Mouse (Mus musculus) frontal cortex, postnatal 10 days (tissue): Measurements from ENCODE around the gene Snx18.

Experiments
- DNase-seq, 2 experiments: peaks; one replicate each; pipeline ENCODE4 v3.0.0; 2022; ENCODE audit warnings: low spot score in 2 of 2, mixed read lengths in 1 of 2

Gene Snx18

DNA sequence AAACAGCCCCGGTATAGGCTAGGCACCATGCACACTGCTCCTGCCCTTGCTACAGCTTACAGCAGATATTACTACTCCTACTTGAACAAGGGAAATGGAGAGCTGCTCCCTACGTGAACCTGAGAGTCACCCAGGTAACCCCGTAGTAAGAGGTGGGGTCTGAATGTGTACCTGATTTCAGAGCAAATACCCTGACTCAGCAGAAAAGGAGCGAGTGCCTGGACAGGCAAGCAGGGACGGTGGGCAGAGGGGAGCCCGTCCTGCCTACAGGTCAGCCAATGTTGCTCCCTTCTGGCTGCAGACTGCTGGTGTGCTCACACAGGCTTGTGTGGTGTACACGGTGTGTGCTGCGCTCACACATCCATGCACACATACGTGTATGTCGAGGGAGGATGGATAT lies 20.7 kb downstream of the Snx18 start:
- no peak for DNase-seq

DNA sequence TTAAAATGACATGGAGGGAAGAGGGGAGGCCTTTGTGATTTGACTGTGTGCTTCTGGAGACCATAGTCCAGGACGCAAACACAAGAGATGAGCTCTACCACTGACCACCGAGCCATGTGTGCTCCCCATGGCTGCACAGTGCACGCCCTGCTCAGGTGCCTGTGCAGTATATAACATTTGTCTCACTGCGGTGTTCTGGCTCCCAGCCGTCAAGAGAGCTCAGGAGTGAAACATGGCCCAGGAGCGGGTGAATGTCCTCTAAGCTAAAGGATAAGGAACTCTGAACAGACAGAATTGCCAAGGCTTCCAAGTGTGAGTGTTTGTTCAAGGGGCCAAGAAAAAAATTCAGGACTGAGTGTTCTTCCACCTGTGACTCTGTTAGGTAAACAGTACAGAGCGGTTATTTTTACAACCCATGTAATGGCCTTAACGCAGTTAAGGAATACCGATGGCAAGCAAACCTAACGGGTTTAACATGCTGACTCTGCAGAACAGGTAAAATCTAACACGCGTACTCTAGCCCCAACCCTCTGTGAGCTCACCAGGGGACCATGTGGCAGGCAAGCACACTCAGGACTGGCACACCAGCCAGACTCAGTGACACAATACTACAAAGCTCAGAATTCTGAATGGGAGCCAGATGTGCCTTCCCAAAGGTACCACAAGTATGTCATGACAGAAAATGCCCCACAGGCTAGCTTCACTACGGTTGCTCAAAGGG lies 21.4 kb downstream of the Snx18 start:
- DNase-seq: no peak

GRCm38 (mm10) chr13:113595987-113596386 lies 22.4 kb downstream of the Snx18 start:
- DNase-seq: no peak

DNA sequence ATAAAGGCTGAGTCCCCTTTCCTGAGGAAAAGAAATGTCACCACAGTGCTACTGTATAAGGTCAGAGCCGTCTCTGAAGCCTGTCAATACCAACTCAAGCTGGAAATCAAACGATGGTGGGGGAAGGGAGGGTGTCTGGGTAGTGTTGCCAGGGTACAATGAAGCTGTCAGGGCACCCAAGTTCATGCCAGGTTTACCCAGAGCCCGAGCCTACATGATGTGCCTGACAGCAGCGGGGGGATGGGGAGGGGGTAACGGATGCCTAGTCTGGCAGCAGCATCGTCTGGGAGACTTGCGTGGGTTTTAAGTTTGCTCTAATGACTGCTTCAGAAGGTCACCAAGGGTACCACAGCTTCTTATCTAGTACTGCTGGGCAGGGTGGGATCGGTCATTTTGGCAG lies 23.1 kb downstream of the Snx18 start:
- no peak for DNase-seq

GRCm38 (mm10) chr13:113594361-113594760 lies 24.0 kb downstream of the Snx18 start:
- no peak for DNase-seq

GRCm38 (mm10) chr13:113593711-113594110 lies 24.7 kb downstream of the Snx18 start:
- no peak for DNase-seq

DNA sequence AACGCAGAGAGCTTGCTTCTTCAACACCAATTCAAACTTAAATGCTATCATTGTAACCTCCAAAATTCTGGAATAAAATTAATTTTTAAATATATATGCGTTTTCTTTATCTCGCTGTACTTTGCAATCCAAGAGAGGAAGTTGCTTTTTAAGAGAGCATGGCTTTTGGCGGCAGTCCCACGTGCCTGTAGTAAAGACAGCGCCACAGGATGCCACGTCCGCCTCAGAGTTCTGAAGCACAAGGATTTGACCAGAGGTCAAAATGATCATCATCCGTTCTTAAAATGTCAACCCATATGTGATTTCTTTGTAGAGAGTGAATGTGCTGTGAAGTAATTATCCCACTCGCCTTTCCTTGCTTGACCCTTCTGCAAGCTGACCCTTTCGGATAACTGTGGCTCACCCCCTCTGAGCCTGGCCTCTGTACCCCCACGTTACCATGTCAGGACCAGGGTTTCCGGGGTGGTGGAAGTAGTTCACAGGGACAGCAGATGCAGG lies 25.6 kb downstream of the Snx18 start:
- no peak for DNase-seq

GRCm38 (mm10) chr13:113591336-113591735 lies 27.0 kb downstream of the Snx18 start:
- no peak for DNase-seq

GRCm38 (mm10) chr13:113590216-113590615 lies 28.1 kb downstream of the Snx18 start:
- no peak for DNase-seq

- no peak for DNase-seq
These were observed 28.9 kb downstream of the Snx18 start for GRCm38 (mm10) chr13:113589499-113589898.

DNA sequence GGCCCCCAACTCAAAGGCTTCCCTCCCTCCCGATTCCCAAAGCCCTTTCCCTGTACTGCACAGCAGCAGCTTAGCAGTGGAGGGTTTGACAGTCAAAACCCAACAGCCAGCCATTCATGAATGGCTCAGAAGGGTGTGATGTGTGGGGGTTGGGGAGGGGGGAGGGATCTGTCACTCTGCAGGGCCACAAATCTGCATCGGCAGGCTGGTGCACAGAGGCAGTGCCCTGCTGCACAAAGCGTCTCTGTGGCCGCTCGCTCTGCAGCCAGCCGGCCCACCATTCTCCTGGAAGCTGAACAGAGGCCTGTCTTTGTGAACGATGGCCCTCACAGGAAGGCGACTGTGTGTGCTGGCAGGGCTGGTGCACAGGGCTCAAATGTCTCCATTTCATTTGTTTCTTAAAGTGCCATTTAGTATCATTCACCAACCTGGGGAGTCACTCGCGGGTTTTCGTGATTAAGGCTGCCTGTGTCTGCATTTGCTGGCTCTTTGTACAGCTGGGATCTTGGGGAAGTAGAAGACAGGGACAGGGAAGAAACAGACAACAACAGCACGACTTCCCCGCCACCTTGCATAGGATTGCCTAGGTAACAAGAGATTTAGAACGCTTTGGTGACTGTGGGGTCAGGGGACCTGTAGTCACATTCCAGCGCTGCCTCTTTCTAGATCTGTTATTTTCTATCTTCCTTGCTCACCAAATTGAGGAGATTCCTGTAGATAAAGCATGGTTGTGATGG lies 31.0 kb downstream of the Snx18 start:
- DNase-seq: peak; percentile 40 to 52

DNA sequence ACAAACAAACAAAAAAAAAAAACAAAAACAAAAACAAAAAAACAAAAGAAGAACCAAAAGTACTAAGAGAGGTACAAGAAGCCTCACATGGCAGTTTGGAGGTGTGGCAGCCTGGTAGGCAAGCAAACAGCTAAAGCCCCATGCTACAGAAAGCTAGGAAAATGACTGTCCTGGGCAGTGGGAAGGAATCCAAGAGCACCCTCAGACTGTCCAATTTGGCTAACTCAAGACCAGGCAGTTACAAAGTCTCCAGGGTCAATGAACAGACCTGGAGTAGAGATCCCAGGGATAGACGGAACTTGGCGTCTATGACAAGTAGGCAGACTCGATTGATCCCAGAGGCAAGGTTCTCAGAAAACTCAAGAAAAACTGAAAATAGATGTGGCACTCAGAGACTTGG lies 32.8 kb downstream of the Snx18 start:
- no peak for DNase-seq

DNA sequence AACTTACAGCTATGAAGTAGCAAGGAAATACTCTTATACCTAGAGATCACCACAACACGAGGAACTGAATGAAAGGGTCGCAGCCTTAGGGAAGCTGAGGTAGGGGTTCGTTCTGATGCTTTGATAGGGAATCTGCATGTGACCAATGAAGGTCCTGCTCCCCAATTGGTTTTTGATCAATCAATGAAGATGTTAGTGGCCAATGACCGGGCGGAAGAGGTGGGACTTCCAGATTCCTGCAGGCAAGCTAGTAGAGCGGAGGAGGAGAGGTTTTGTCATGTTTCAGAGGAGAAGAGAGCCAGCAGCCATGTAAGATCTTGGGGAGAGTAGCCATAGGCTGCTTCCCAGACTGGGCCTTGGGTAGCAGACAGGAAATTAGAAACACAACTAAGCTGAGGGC lies 33.9 kb downstream of the Snx18 start:
- DNase-seq: no peak

DNA sequence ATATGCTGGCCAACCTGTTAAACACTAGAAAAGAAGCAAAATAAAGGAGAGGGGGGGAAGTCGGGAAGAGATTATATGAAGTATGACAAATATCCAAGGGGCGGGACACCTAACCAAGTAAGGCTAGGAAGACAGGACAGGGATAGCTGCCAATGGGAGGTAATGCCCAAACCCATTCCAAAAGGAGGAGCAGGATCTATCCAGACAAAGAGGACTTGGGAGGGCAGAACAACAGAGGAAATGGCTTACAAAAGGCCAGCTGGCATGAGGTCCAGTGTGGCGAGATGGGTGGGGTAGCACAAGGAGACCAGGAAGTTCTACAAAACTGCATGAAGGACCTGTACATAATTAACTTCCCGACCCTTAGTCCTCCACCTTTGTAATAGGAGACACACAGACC lies 34.8 kb downstream of the Snx18 start:
- DNase-seq: no peak

DNA sequence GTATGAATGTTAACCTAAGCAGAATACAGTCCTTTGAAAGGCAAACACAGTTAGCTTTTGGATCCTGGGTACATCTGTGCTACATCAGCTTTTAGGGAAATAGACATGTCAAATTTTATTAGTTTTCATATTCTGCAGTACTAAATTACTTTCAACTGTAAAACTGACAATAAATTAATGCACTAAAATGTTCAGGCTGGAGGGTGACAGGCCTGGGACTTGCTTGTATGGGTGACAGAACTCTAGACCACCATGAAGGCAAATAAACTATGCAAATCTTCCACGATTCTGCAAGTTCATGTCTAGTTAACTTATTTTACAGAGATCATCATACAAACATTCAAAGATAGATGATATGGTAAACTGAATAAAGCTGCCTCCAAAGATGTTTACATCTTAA lies 36.3 kb downstream of the Snx18 start:
- DNase-seq: no peak

- no peak for DNase-seq
These were observed 36.9 kb downstream of the Snx18 start for GRCm38 (mm10) chr13:113581436-113581835.

- no peak for DNase-seq
These were observed 38.0 kb downstream of the Snx18 start for GRCm38 (mm10) chr13:113580400-113580790.

GRCm38 (mm10) chr13:113579788-113580399 lies 38.5 kb downstream of the Snx18 start:
- DNase-seq: no peak

DNA sequence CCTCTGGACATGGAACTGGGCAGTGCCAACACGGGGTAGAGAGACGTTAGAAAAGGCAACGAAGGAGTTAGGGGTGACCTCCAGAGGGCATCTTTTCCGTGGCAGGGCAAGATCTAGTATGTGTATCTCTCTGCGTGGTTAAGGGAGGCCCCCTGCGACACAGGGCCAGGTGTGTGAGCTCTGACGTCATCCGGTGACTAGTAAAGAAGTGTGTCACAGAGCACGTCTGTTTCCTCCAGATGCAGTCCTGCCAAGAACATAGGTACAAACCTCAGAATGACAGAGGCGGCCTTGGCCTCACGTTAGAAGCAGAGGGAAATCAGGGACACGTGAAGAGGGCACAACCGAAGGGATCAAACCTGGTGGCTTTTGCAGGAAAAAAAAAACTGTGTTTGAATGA lies 44.1 kb downstream of the Snx18 start:
- DNase-seq: no peak

GRCm38 (mm10) chr13:113573377-113573776 lies 45.0 kb downstream of the Snx18 start:
- DNase-seq: no peak

- DNase-seq: no peak
These were observed 46.2 kb downstream of the Snx18 start for GRCm38 (mm10) chr13:113572046-113572686.

GRCm38 (mm10) chr13:113569526-113569925 lies 48.8 kb downstream of the Snx18 start:
- DNase-seq: no peak
